Mouse (Mus musculus) thymus, adult 2 months (tissue): ENCODE results near the gene Tgm2.

ENCODE experiments used
- CTCF ChIP-seq: fragments of 200-500 bp; IDR thresholded peaks from 2 replicates; pipeline ENCODE4 v1.5.1; 2012; ENCODE audit warnings: mild to moderate bottlenecking, control low read depth, low read length, moderate library complexity, borderline replicate concordance; ENCODE audit not compliant: control insufficient read depth, poor library complexity, insufficient read depth; ENCODE audit errors: extremely low read depth
- POLR2A ChIP-seq: fragments of 200-500 bp; IDR thresholded peaks from 2 replicates; pipeline ENCODE4 v1.6.1; 2012; ENCODE audit warnings: mild to moderate bottlenecking, low read length, control low read depth, moderate library complexity; ENCODE audit not compliant: control insufficient read depth, poor library complexity, insufficient read depth; ENCODE audit errors: extremely low read depth

GRCm38 (mm10) chr2:158144750-158145527, 1.3 kb downstream of the Tgm2 start:
- TF ChIP-seq CTCF (no peak), POLR2A (no peak)
